Mouse (Mus musculus): ENCODE results near the gene Slc18a3. TPM values are rescaled to one million over a fixed set of nuclear protein-coding genes. Genes with fewer than 3 reads are reported as not detected.

Gene Slc18a3
- total and polyA plus RNA-seq, 2 experiments from 2014 or later: 3.9 to 7.5 TPM

GRCm38 (mm10) chr14:32465889-32466288 is 1.2 kb upstream of the Slc18a3 start, which contains the start of gene Chat:
Gene Chat, minus strand, starts transcription at chr14:32465989.
- H3K4me2 ChIP-seq (ENCODE audit: low read depth, low read length, poor library complexity, severe bottlenecking): peak within 1 kb of the TSS; percentile 60
- DNase-seq (ENCODE audit: low spot score) (no peak), ATAC-seq (ENCODE audit: low FRiP score) (no peak)
- H3K36me3 ChIP-seq (ENCODE audit: insufficient read depth, low read length): no peaks in the 10 kb centered on the region
- H3K4me1 ChIP-seq (ENCODE audit: insufficient read depth, low read length): peaks cover 2% of the 10 kb centered on the region; the same call in 1 of the 2 replicates
- H3K27ac ChIP-seq (ENCODE audit: low read depth, low read length): no peak within 1 kb of the TSS
- peak within 1 kb of the TSS; percentile 38 for H3K4me3 ChIP-seq (ENCODE audit: low read depth, low read length)
- peaks cover 62% of the 10 kb centered on the region for H3K27me3 ChIP-seq (ENCODE audit: insufficient read depth, low read length)
- TF ChIP-seq CTCF (IDR thresholded peaks at IDR 0.05): no peak
- 22% methylated on average over 13 of the region's 13 CpGs for WGBS
- no peaks in the 10 kb centered on the region for H3K9me3 ChIP-seq (ENCODE audit: low read length)
- H3K9ac ChIP-seq (replicated peaks; ENCODE audit: low read length, poor library complexity, severe bottlenecking): peak within 1 kb of the TSS; percentile 14

DNA sequence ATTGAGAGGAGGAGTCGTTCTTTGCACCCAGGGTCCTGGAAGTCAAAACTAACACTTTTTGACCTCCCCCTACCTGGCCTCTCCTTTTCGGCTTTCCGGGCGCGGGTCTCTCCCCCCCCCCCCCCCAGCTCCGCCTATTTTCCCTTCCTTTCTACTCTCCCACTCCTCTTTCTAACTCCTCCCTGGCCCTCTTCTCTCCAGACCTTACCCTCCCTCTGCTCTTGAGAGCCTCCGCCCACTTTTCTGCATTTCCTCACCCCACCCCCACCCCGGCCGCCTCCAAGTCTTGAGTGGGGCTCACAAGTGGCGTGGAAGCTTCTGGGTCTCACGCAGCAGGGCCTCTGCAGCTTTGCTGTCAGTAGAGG is 838 bp upstream of the Slc18a3 start:
- Histone ChIP-seq H3K36me3 (ENCODE audit: insufficient read depth, low read length) (no peaks in the 10 kb centered on the region), H3K9ac (replicated peaks; ENCODE audit: low read length, poor library complexity, severe bottlenecking) (no peak overlapping the region), H3K4me3 (ENCODE audit: low read depth, low read length) (peak overlapping the region; percentile 38; the same call in 1 of the 2 replicates), H3K27ac (ENCODE audit: low read depth, low read length) (no peak overlapping the region), H3K27me3 (ENCODE audit: insufficient read depth, low read length) (peaks cover 66% of the 10 kb centered on the region), H3K9me3 (ENCODE audit: low read length) (no peaks in the 10 kb centered on the region), H3K4me1 (ENCODE audit: insufficient read depth, low read length) (peaks cover 2% of the 10 kb centered on the region; the same call in 1 of the 2 replicates), H3K4me2 (ENCODE audit: low read depth, low read length, poor library complexity, severe bottlenecking) (peak overlapping the region; percentile 60; the same call in 1 of the 2 replicates)
- ATAC-seq (ENCODE audit: low FRiP score) (no peak), DNase-seq (ENCODE audit: low spot score) (no peak)
- TF ChIP-seq CTCF (IDR thresholded peaks at IDR 0.05): no peak
- WGBS: 3% methylated on average over 7 of the region's 11 CpGs

DNA sequence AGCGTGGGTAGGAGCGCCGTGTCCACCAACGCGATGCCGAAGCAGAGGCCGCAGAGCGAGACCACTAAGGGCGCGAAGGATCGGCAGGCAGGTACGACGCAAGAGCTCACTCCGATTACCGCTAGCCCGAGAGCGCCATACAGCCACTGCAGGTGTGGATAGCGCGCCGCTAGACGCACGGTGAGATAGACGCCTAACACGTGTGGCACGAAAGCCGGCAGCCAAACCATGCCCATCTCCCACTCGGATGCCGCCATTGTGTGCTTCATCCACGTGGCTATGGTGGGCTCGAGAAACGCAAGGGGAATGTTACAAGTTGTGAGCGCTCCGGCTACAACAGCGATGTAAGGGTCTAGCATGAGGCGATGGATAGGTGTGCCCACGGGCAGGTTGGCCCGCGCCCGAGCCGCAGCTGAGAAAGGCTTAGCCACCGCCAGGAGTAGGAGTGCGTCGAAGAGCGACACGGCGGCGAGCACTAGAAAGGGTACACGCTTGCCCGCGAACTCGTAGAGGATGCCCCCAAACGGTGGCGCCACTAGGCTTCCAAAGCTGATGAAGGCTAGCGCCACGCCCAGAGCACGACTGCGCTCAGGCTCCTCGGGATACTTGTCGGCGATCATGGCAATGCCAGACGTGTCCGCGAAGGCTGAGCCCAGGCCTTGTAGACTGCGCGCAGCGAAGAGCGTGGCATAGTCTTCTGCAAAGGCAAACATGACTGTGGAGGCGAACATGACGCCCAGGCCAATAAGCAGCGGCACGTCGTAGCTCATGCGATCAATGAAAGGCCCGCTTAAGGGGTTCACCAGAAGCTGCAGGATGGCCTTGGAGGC is 1.2 kb downstream of the Slc18a3 start:
- 2% methylated on average over 74 of the region's 74 CpGs for WGBS
- ATAC-seq (ENCODE audit: low FRiP score): peak; percentile 31; the same call in 1 of the 2 replicates

GRCm38 (mm10) chr14:32452552-32452951 is 12.1 kb downstream of the Slc18a3 start:
- Histone ChIP-seq H3K9me3 (ENCODE audit: low read length) (no peaks in the 10 kb centered on the region), H3K4me1 (ENCODE audit: insufficient read depth, low read length) (no peaks in the 10 kb centered on the region), H3K4me3 (ENCODE audit: low read depth, low read length) (no peak overlapping the region), H3K4me2 (ENCODE audit: low read depth, low read length, poor library complexity, severe bottlenecking) (no peak overlapping the region), H3K27ac (ENCODE audit: low read depth, low read length) (no peak overlapping the region), H3K9ac (replicated peaks; ENCODE audit: low read length, poor library complexity, severe bottlenecking) (no peak overlapping the region), H3K27me3 (ENCODE audit: insufficient read depth, low read length) (peaks cover 3% of the 10 kb centered on the region; the same call in 1 of the 2 replicates), H3K36me3 (ENCODE audit: insufficient read depth, low read length) (no peaks in the 10 kb centered on the region)
- no peak for DNase-seq (ENCODE audit: low spot score)
- ATAC-seq (ENCODE audit: low FRiP score): no peak
- TF ChIP-seq CTCF (IDR thresholded peaks at IDR 0.05): no peak
- 31% methylated on average over 4 of the region's 4 CpGs for WGBS

More for the DNA sequence above, 1.2 kb downstream of the Slc18a3 start:
- H3K4me1 ChIP-seq (ENCODE audit: insufficient read depth, low read length): peaks cover 2% of the 10 kb centered on the region; the same call in 1 of the 2 replicates
- H3K27me3 ChIP-seq (ENCODE audit: insufficient read depth, low read length): peaks cover 84% of the 10 kb centered on the region
- no peaks in the 10 kb centered on the region for H3K9me3 ChIP-seq (ENCODE audit: low read length)
- peak overlapping the region; percentile 30 for H3K4me2 ChIP-seq (ENCODE audit: low read depth, low read length, poor library complexity, severe bottlenecking)
- H3K27ac ChIP-seq (ENCODE audit: low read depth, low read length): no peak overlapping the region
- no peak overlapping the region for H3K9ac ChIP-seq (replicated peaks; ENCODE audit: low read length, poor library complexity, severe bottlenecking)
- H3K36me3 ChIP-seq (ENCODE audit: insufficient read depth, low read length): no peaks in the 10 kb centered on the region
- DNase-seq (ENCODE audit: low spot score): no peak
- H3K4me3 ChIP-seq (ENCODE audit: low read depth, low read length): peak overlapping the region; percentile 38
- no peak for TF ChIP-seq CTCF (IDR thresholded peaks at IDR 0.05)

DNA sequence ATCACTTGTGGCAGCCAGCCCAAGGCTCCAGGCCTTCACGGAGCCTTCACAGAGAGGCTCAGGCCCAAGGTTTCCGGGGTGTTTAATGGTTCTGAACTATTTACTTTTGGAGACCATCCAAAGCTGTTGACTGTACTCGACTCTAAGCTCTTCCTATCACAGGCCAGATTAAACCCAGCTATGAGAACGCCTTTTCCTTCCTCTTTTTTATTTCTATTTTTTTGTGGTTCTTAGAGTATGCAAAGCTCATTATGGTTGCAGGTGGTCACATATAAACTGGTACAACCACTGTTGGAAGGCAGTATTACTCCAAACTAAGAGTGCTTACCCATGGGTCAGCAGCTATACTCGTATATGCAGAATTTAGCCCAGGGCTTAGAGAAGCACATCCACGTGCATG is 17.7 kb downstream of the Slc18a3 start:
- Histone ChIP-seq H3K9ac (replicated peaks; ENCODE audit: low read length, poor library complexity, severe bottlenecking) (no peak overlapping the region), H3K9me3 (ENCODE audit: low read length) (no peaks in the 10 kb centered on the region), H3K4me2 (ENCODE audit: low read depth, low read length, poor library complexity, severe bottlenecking) (no peak overlapping the region), H3K27me3 (ENCODE audit: insufficient read depth, low read length) (no peaks in the 10 kb centered on the region), H3K4me3 (ENCODE audit: low read depth, low read length) (no peak overlapping the region), H3K4me1 (ENCODE audit: insufficient read depth, low read length) (0 out of 2 replicates have a peak, but pooled peaks cover 3% of the 10 kb centered on the region), H3K27ac (ENCODE audit: low read depth, low read length) (no peak overlapping the region), H3K36me3 (ENCODE audit: insufficient read depth, low read length) (no peaks in the 10 kb centered on the region)
- WGBS: 82% methylated on average over 6 of the region's 6 CpGs
- no peak for ATAC-seq (ENCODE audit: low FRiP score)
- TF ChIP-seq CTCF (IDR thresholded peaks at IDR 0.05): no peak
- DNase-seq (ENCODE audit: low spot score): no peak

- WGBS: 15% methylated on average over 8 of the region's 8 CpGs
- Histone ChIP-seq H3K4me1 (ENCODE audit: insufficient read depth, low read length) (0 out of 2 replicates have a peak, but pooled peaks cover 3% of the 10 kb centered on the region), H3K4me2 (ENCODE audit: low read depth, low read length, poor library complexity, severe bottlenecking) (no peak overlapping the region), H3K27me3 (ENCODE audit: insufficient read depth, low read length) (no peaks in the 10 kb centered on the region), H3K9ac (replicated peaks; ENCODE audit: low read length, poor library complexity, severe bottlenecking) (no peak overlapping the region), H3K27ac (ENCODE audit: low read depth, low read length) (no peak overlapping the region), H3K9me3 (ENCODE audit: low read length) (no peaks in the 10 kb centered on the region), H3K4me3 (ENCODE audit: low read depth, low read length) (no peak overlapping the region), H3K36me3 (ENCODE audit: insufficient read depth, low read length) (no peaks in the 10 kb centered on the region)
- DNase-seq (ENCODE audit: low spot score) (peak; percentile 11), ATAC-seq (ENCODE audit: low FRiP score) (no peak)
- no peak for TF ChIP-seq CTCF (IDR thresholded peaks at IDR 0.05)
Observed at GRCm38 (mm10) chr14:32443446-32443845, 21.2 kb downstream of the Slc18a3 start.
